ENCODE assay signal across 8 mouse cellular contexts in genomic region chr7:127842001-127842718, GRCm38 (mm10). TPM values are rescaled to one million over a fixed set of nuclear protein-coding genes. Genes with fewer than 3 reads are reported as not detected.
DNase-seq lines count a peak whose midpoint lies in the region; ATAC-seq and TF ChIP-seq lines count a peak whose summit lies in the region.

No protein-coding gene starts in this region.

- H3K9me3 ChIP-seq in E14TG2a.4 (ENCODE audit: low read length), result no peaks in the 10 kb centered on the region
- H3K9me3 ChIP-seq in forebrain, embryonic 11.5 days (ENCODE audit: control insufficient read depth, low read length), result no peaks in the 10 kb centered on the region
- no peaks in the 10 kb centered on the region for H3K9me3 ChIP-seq in heart, embryonic 15.5 days (replicated peaks)
- no peaks in the 10 kb centered on the region for H3K9me3 ChIP-seq in liver, embryonic 15.5 days (replicated peaks)
- H3K9me3 ChIP-seq in neural tube, embryonic 11.5 days (ENCODE audit: control insufficient read depth, low read length), result no peaks in the 10 kb centered on the region
- no peaks in the 10 kb centered on the region for H3K9me3 ChIP-seq in stomach, embryonic 16.5 days (replicated peaks; ENCODE audit: control insufficient read depth, low read length)

- peak overlapping the region; percentile 59 for H3K9ac ChIP-seq in forebrain, embryonic 11.5 days (ENCODE audit: low read length)
- peak overlapping the region; percentile 90 for H3K9ac ChIP-seq in heart, embryonic 15.5 days
- H3K9ac ChIP-seq in liver, embryonic 15.5 days, result peak overlapping the region; percentile 78
- H3K9ac ChIP-seq in neural tube, embryonic 11.5 days (ENCODE audit: low read length), result peak overlapping the region; percentile 45
- peak overlapping the region; percentile 89 for H3K9ac ChIP-seq in stomach, embryonic 16.5 days (ENCODE audit: low read length)

- no peak for TF ChIP-seq CTCF in E14TG2a.4 (conservative IDR thresholded peaks at IDR 0.05; ENCODE audit: low read length)

- peak overlapping the region; percentile 99 for H3K4me2 ChIP-seq in forebrain, embryonic 11.5 days (ENCODE audit: low read depth, low read length, severe bottlenecking)
- peak overlapping the region; percentile 92 for H3K4me2 ChIP-seq in heart, embryonic 15.5 days
- H3K4me2 ChIP-seq in liver, embryonic 15.5 days, result peak overlapping the region; percentile 100
- H3K4me2 ChIP-seq in neural tube, embryonic 11.5 days (ENCODE audit: low read depth), result peak overlapping the region; percentile 98
- peak overlapping the region; percentile 93 for H3K4me2 ChIP-seq in stomach, embryonic 16.5 days (ENCODE audit: low read depth, low read length)

- peaks cover 3% of the 10 kb centered on the region; the same call in 1 of the 2 replicates for H3K27me3 ChIP-seq in E14TG2a.4 (ENCODE audit: insufficient read depth, low read length)
- H3K27me3 ChIP-seq in forebrain, embryonic 11.5 days (ENCODE audit: control insufficient read depth, insufficient read depth, low read length), result no peaks in the 10 kb centered on the region
- H3K27me3 ChIP-seq in heart, embryonic 15.5 days, result no peaks in the 10 kb centered on the region
- H3K27me3 ChIP-seq in liver, embryonic 15.5 days, result no peaks in the 10 kb centered on the region
- H3K27me3 ChIP-seq in neural tube, embryonic 11.5 days (ENCODE audit: control insufficient read depth, insufficient read depth, low read length), result no peaks in the 10 kb centered on the region
- H3K27me3 ChIP-seq in stomach, embryonic 16.5 days (ENCODE audit: control insufficient read depth, insufficient read depth, low read length), result no peaks in the 10 kb centered on the region

- peaks cover 27% of the 10 kb centered on the region for H3K4me1 ChIP-seq in E14TG2a.4 (replicated peaks; ENCODE audit: low read depth, low read length)
- peaks cover 6% of the 10 kb centered on the region; the same call in 1 of the 2 replicates for H3K4me1 ChIP-seq in forebrain, embryonic 11.5 days (replicated peaks; ENCODE audit: control insufficient read depth, insufficient read depth, low read length)
- peaks cover 14% of the 10 kb centered on the region for H3K4me1 ChIP-seq in heart, embryonic 15.5 days (replicated peaks)
- H3K4me1 ChIP-seq in liver, embryonic 15.5 days (replicated peaks), result peaks cover 30% of the 10 kb centered on the region
- peaks cover 3% of the 10 kb centered on the region; the same call in 1 of the 2 replicates for H3K4me1 ChIP-seq in neural tube, embryonic 11.5 days (ENCODE audit: control insufficient read depth, insufficient read depth, low read length)
- 0 out of 2 replicates have a peak, but pooled peaks cover 3% of the 10 kb centered on the region for H3K4me1 ChIP-seq in stomach, embryonic 16.5 days (ENCODE audit: control insufficient read depth, insufficient read depth, low read length)

- peak overlapping the region; percentile 70; the same call in 1 of the 2 replicates for H3K27ac ChIP-seq in forebrain, embryonic 11.5 days (ENCODE audit: low read depth, low read length)
- peak overlapping the region; percentile 96 for H3K27ac ChIP-seq in heart, embryonic 15.5 days
- peak overlapping the region; percentile 92 for H3K27ac ChIP-seq in liver, embryonic 15.5 days (replicated peaks)
- H3K27ac ChIP-seq in neural tube, embryonic 11.5 days (ENCODE audit: low read depth, low read length), result peak overlapping the region; percentile 28
- peak overlapping the region; percentile 95 for H3K27ac ChIP-seq in stomach, embryonic 16.5 days (ENCODE audit: low read length)

- DNase-seq in c-Kit-positive CD71-positive TER-119-negative erythroid progenitor cells, embryonic 14.5 days (ENCODE audit: low read depth), result peak; percentile 81
- peak; percentile 77 for DNase-seq in forebrain, embryonic 11.5 days (ENCODE audit: low spot score)
- peak; percentile 91 for DNase-seq in kidney, postnatal 14 days
- DNase-seq in neural tube, embryonic 11.5 days (ENCODE audit: low spot score), result peak; percentile 73

- peak overlapping the region; percentile 93 for H3K4me3 ChIP-seq in E14TG2a.4 (replicated peaks; ENCODE audit: low read length)
- H3K4me3 ChIP-seq in forebrain, embryonic 11.5 days (ENCODE audit: low read depth, low read length), result peak overlapping the region; percentile 63
- H3K4me3 ChIP-seq in heart, embryonic 15.5 days, result peak overlapping the region; percentile 94
- peak overlapping the region; percentile 79 for H3K4me3 ChIP-seq in liver, embryonic 15.5 days (replicated peaks)
- H3K4me3 ChIP-seq in neural tube, embryonic 11.5 days (ENCODE audit: low read depth, low read length), result peak overlapping the region; percentile 58
- H3K4me3 ChIP-seq in stomach, embryonic 16.5 days (replicated peaks; ENCODE audit: low read length), result peak overlapping the region; percentile 93

- peaks cover 30% of the 10 kb centered on the region for H3K36me3 ChIP-seq in E14TG2a.4 (ENCODE audit: insufficient read depth, low read length)
- no peaks in the 10 kb centered on the region for H3K36me3 ChIP-seq in forebrain, embryonic 11.5 days (ENCODE audit: control insufficient read depth, insufficient read depth, low read length)
- H3K36me3 ChIP-seq in heart, embryonic 15.5 days, result peaks cover 31% of the 10 kb centered on the region
- H3K36me3 ChIP-seq in liver, embryonic 15.5 days (replicated peaks), result peaks cover 25% of the 10 kb centered on the region
- H3K36me3 ChIP-seq in neural tube, embryonic 11.5 days (ENCODE audit: control insufficient read depth, insufficient read depth, low read length), result no peaks in the 10 kb centered on the region
- H3K36me3 ChIP-seq in stomach, embryonic 16.5 days (ENCODE audit: control insufficient read depth, insufficient read depth, low read length), result no peaks in the 10 kb centered on the region; the same call in 1 of the 2 replicates

- 1% methylated on average over 40 of the region's 40 CpGs for WGBS in forebrain, embryonic 11.5 days
- under 1% methylated on average over 40 of the region's 40 CpGs for WGBS in heart, embryonic 15.5 days
- WGBS in liver, embryonic 15.5 days (ENCODE audit: insufficient replicate concordance), result under 1% methylated on average over 40 of the region's 40 CpGs
- under 1% methylated on average over 40 of the region's 40 CpGs for WGBS in neural tube, embryonic 11.5 days
- under 1% methylated on average over 40 of the region's 40 CpGs for WGBS in stomach, embryonic 16.5 days

- ATAC-seq in forebrain, embryonic 11.5 days (replicated peaks; ENCODE audit: low FRiP score), result peak; percentile 63
- peak; percentile 55 for ATAC-seq in heart, embryonic 15.5 days (replicated peaks; ENCODE audit: insufficient number of reproducible peaks, insufficient read depth, low FRiP score, low read depth)
- peak; percentile 59 for ATAC-seq in liver, embryonic 15.5 days (ENCODE audit: insufficient read depth)
- peak; percentile 65 for ATAC-seq in neural tube, embryonic 11.5 days (ENCODE audit: insufficient read depth, low FRiP score, low TSS enrichment)
- ATAC-seq in stomach, embryonic 16.5 days (ENCODE audit: insufficient read depth, low FRiP score), result peak; percentile 71

RNA-seq across cellular contexts. Expression of gene Stx1b, which starts 17.8 kb away (rescaled TPM):
- 11.1 and 13.0 TPM in 2 replicates for polyA plus RNA-seq in forebrain, embryonic 11.5 days (2014; fragmentation: Nextera tagmentation; extraction: Ambion mirVana)
- polyA plus RNA-seq in heart, embryonic 15.5 days (2015; fragmentation: Nextera tagmentation; extraction: Ambion mirVana), result 1.4 and 2.1 TPM in 2 replicates
- polyA plus RNA-seq in liver, embryonic 15.5 days (2015; fragmentation: Nextera tagmentation; extraction: Ambion mirVana), result 0.43 and 0.44 TPM in 2 replicates
- 7.8 and 8.1 TPM in 2 replicates for polyA plus RNA-seq in neural tube, embryonic 11.5 days (2014; fragmentation: Nextera tagmentation; extraction: Ambion mirVana)
- 2.9 and 3.6 TPM in 2 replicates for polyA plus RNA-seq in stomach, embryonic 16.5 days (2015; fragmentation: Nextera tagmentation; extraction: Ambion mirVana)

RNA-seq across cellular contexts. Expression of gene Stx4a, which starts 18.1 kb away (rescaled TPM):
- 10.1 and 13.2 TPM in 2 replicates for polyA plus RNA-seq in forebrain, embryonic 11.5 days (2014; fragmentation: Nextera tagmentation; extraction: Ambion mirVana)
- 50.5 and 51.0 TPM in 2 replicates for polyA plus RNA-seq in heart, embryonic 15.5 days (2015; fragmentation: Nextera tagmentation; extraction: Ambion mirVana)
- polyA plus RNA-seq in liver, embryonic 15.5 days (2015; fragmentation: Nextera tagmentation; extraction: Ambion mirVana), result 14.6 and 14.9 TPM in 2 replicates
- 10.4 and 10.7 TPM in 2 replicates for polyA plus RNA-seq in neural tube, embryonic 11.5 days (2014; fragmentation: Nextera tagmentation; extraction: Ambion mirVana)
- polyA plus RNA-seq in stomach, embryonic 16.5 days (2015; fragmentation: Nextera tagmentation; extraction: Ambion mirVana), result 43.1 and 48.6 TPM in 2 replicates

RNA-seq across cellular contexts. Expression of gene Zfp646, which starts 33.9 kb away (rescaled TPM):
- 26.2 and 26.8 TPM in 2 replicates for polyA plus RNA-seq in forebrain, embryonic 11.5 days (2014; fragmentation: Nextera tagmentation; extraction: Ambion mirVana)
- polyA plus RNA-seq in heart, embryonic 15.5 days (2015; fragmentation: Nextera tagmentation; extraction: Ambion mirVana), result 5.3 and 7.0 TPM in 2 replicates
- polyA plus RNA-seq in liver, embryonic 15.5 days (2015; fragmentation: Nextera tagmentation; extraction: Ambion mirVana), result 3.8 and 5.0 TPM in 2 replicates
- polyA plus RNA-seq in neural tube, embryonic 11.5 days (2014; fragmentation: Nextera tagmentation; extraction: Ambion mirVana), result 19.8 and 21.9 TPM in 2 replicates
- 9.9 and 11.2 TPM in 2 replicates for polyA plus RNA-seq in stomach, embryonic 16.5 days (2015; fragmentation: Nextera tagmentation; extraction: Ambion mirVana)

RNA-seq across cellular contexts. Expression of gene Zfp668, which starts 34.5 kb away (rescaled TPM):
- 32.6 and 32.9 TPM in 2 replicates for polyA plus RNA-seq in forebrain, embryonic 11.5 days (2014; fragmentation: Nextera tagmentation; extraction: Ambion mirVana)
- 7.9 and 11.1 TPM in 2 replicates for polyA plus RNA-seq in heart, embryonic 15.5 days (2015; fragmentation: Nextera tagmentation; extraction: Ambion mirVana)
- polyA plus RNA-seq in liver, embryonic 15.5 days (2015; fragmentation: Nextera tagmentation; extraction: Ambion mirVana), result 5.7 and 6.8 TPM in 2 replicates
- polyA plus RNA-seq in neural tube, embryonic 11.5 days (2014; fragmentation: Nextera tagmentation; extraction: Ambion mirVana), result 26.6 and 30.6 TPM in 2 replicates
- polyA plus RNA-seq in stomach, embryonic 16.5 days (2015; fragmentation: Nextera tagmentation; extraction: Ambion mirVana), result 11.5 and 11.9 TPM in 2 replicates

RNA-seq across cellular contexts. Expression of gene Hsd3b7, which starts 41.8 kb away (rescaled TPM):
- 6.5 and 7.9 TPM in 2 replicates for polyA plus RNA-seq in forebrain, embryonic 11.5 days (2014; fragmentation: Nextera tagmentation; extraction: Ambion mirVana)
- polyA plus RNA-seq in heart, embryonic 15.5 days (2015; fragmentation: Nextera tagmentation; extraction: Ambion mirVana), result 22.0 and 24.0 TPM in 2 replicates
- 55.9 and 75.3 TPM in 2 replicates for polyA plus RNA-seq in liver, embryonic 15.5 days (2015; fragmentation: Nextera tagmentation; extraction: Ambion mirVana)
- polyA plus RNA-seq in neural tube, embryonic 11.5 days (2014; fragmentation: Nextera tagmentation; extraction: Ambion mirVana), result 7.1 and 8.3 TPM in 2 replicates
- polyA plus RNA-seq in stomach, embryonic 16.5 days (2015; fragmentation: Nextera tagmentation; extraction: Ambion mirVana), result 35.2 and 36.1 TPM in 2 replicates

Comparison
In these comparisons a context has a peak if more than half of its experiments do, and no peak if none do; other contexts are left out.
1. Peak in every context shown above with its lines: DNase-seq, ATAC-seq, H3K4me3 ChIP-seq and H3K27ac ChIP-seq.
2. H3K27ac ChIP-seq: peak in every context shown above with its lines; median percentile 96 in heart, embryonic 15.5 days; 95 in stomach, embryonic 16.5 days; 92 in liver, embryonic 15.5 days; 70 in forebrain, embryonic 11.5 days; 28 in neural tube, embryonic 11.5 days.